Mouse (Mus musculus) hindbrain, embryonic 12.5 days (tissue): ENCODE results near the gene Zxdb. TPM values are rescaled to one million over a fixed set of nuclear protein-coding genes. Genes with fewer than 3 reads are reported as not detected.

Source experiments
- polyA plus RNA-seq: library from polyadenylated mRNA; unstranded; fragments of >200 nt; fragmentation: Nextera tagmentation; extraction: Ambion mirVana; gene quantifications from 2 replicates; pipeline ENCODE4 v1.2.1, GENCODE M21; 2016

The Zxdb gene
- polyA plus RNA-seq, 1 experiment from 2014 or later: 1.7 TPM

Other genes starting within 250 kb of the Zxdb start
- gene Maged1, start 182.4 kb upstream of the Zxdb start, polyA plus RNA-seq: 955 and 1,015 TPM in 2 replicates
- gene Gspt2, start 88.5 kb upstream of the Zxdb start, polyA plus RNA-seq: 11.7 and 12.7 TPM in 2 replicates